Mouse (Mus musculus): ENCODE measurements around the gene Hoxa7. TPM values are rescaled to one million over a fixed set of nuclear protein-coding genes. Genes with fewer than 3 reads are reported as not detected.

Hoxa7 gene
- total and polyA plus RNA-seq, 3 experiments: 0.17 TPM; not detected in 2

DNA sequence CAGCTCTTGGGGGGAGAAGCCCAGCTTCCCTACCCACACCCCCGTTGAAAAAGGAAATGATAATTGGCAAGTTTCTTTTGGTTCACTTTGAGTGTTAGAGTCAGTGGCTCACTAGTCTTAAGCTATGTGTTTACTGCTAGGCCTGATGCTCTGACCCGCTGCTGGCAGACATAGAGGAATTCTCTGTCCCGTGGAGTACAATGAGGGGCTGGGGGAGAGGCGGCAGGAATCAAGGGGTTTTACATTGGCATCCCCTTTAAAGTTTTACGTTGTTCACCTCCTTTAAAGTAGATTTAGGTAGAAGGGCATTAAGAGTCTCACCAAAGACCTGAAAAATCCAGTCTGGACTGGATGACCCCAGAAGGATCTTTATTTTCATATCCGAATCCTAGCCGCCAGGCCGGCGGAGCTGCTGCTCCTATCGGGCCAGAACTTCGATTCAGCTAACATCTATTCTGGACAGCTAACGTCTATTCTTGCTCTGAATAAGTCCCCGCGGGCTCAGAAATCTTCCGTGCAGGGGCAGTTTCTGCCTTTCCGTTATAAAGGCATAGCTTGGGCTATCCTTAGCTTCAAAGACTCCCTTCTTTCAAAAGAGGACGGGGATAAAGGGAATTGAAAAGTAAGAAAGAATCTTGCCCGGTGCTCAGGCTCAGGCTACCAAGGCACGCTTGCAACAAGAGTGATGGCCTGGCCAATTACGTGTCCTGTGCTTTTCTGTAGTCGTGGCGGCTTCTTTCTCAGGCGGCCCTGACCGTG is 30.5 kb upstream of the Hoxa7 start:
- H3K9ac ChIP-seq (ENCODE audit: control insufficient read depth, low read depth, low read length, poor library complexity, severe bottlenecking): no peak overlapping the region
- TF ChIP-seq CHD2 (IDR thresholded peaks at IDR 0.05; ENCODE audit: low read length) (no peak), EP300 (IDR thresholded peaks at IDR 0.05; ENCODE audit: low read depth in 1 of 2, low read length in 2 of 2) (no peak), POLR2AphosphoS5 (IDR thresholded peaks at IDR 0.05; ENCODE audit: borderline replicate concordance, low read depth, low read length) (no peak), HCFC1 (IDR thresholded peaks at IDR 0.05; ENCODE audit: low read depth, low read length) (no peak), NRF1 (IDR thresholded peaks at IDR 0.05; ENCODE audit: insufficient read depth, low read depth, low read length, poor library complexity, severe bottlenecking) (no peak), TAL1 (IDR thresholded peaks at IDR 0.05; ENCODE audit: low read length) (no peak), USF2 (IDR thresholded peaks at IDR 0.05; ENCODE audit: borderline replicate concordance in 1 of 2, insufficient read depth in 1 of 2, low read depth in 1 of 2, low read length in 2 of 2) (no peak), ZC3H11A (IDR thresholded peaks at IDR 0.05; ENCODE audit: low read depth, low read length) (no peak), KAT2A (conservative IDR thresholded peaks at IDR 0.05; ENCODE audit: low read depth, low read length) (no peak), USF1 (IDR thresholded peaks at IDR 0.05; ENCODE audit: low read depth, low read length) (no peak), POLR2A (IDR thresholded peaks at IDR 0.05; ENCODE audit: control insufficient read depth in 1 of 2, insufficient read depth in 1 of 2, low read depth in 1 of 2, low read length in 2 of 2, poor library complexity in 1 of 2) (no peak), ETS1 (IDR thresholded peaks at IDR 0.05; ENCODE audit: low read depth, low read length) (no peak), MAFK (IDR thresholded peaks at IDR 0.05; ENCODE audit: borderline replicate concordance, low read depth, low read length) (no peak), GABPA (IDR thresholded peaks at IDR 0.05; ENCODE audit: low read depth, low read length) (no peak), SIN3A (IDR thresholded peaks at IDR 0.05; ENCODE audit: low read length) (no peak), MYC (IDR thresholded peaks at IDR 0.05; ENCODE audit: low read depth, low read length) (no peak), MAX (IDR thresholded peaks at IDR 0.05; ENCODE audit: low read length) (no peak)
- H3K27me3 ChIP-seq (ENCODE audit: control insufficient read depth in 1 of 2, insufficient read depth in 2 of 2, low read length in 2 of 2): no peaks in the 10 kb centered on the region
- no peaks in the 10 kb centered on the region for H3K4me1 ChIP-seq (ENCODE audit: control insufficient read depth in 1 of 2, insufficient read depth in 2 of 2, low read length in 2 of 2)
- no peaks in the 10 kb centered on the region for H3K79me2 ChIP-seq (ENCODE audit: control insufficient read depth, insufficient read depth, low read length, poor library complexity)
- H3K9me3 ChIP-seq (replicated peaks; ENCODE audit: insufficient read depth, low read length): no peaks in the 10 kb centered on the region
- H3K36me3 ChIP-seq (ENCODE audit: control insufficient read depth in 1 of 2, insufficient read depth in 2 of 2, low read length in 2 of 2): no peaks in the 10 kb centered on the region
- no peak overlapping the region for H3K27ac ChIP-seq (ENCODE audit: control insufficient read depth, low read depth, low read length)
- H3K4me3 ChIP-seq (ENCODE audit: control insufficient read depth in 1 of 2, insufficient read depth in 1 of 2, low read depth in 2 of 2, low read length in 2 of 2): no peak overlapping the region
- DNase-seq (ENCODE audit: low read depth, low spot score): no peak

DNA sequence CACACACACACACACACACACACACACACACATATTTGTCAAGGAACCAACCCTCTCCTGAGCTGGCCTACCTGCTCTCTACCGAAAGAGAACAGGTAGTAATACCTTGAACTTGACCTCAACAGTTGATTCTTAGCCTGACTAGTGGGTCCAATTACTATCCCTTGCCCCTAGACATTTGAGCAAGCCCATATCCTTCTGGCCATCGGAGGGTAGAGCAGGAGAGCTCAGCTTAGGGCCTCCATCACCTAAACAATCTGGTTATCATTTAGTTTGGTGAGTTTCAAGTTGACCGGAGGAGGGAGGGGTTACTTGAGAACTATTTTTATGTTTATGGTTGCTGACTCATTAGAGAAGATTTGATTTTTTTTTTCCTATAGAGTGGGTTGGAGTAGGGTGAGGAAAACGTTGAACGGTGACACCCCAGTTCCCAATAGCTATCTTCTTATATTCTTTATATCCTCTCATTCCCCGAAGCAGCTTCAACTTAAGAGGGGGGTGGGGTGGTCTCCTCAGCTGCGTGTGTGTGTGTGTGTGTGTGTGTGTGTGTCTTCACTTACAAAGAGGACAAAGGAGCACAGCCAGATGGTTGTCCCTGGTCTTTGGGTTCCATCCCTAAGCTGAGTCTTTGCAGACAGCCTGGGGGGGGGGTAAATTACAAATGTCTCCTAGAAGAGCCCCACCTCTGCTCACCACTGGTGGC is 29.7 kb upstream of the Hoxa7 start:
- Histone ChIP-seq H3K4me3 (ENCODE audit: control insufficient read depth in 1 of 2, insufficient read depth in 1 of 2, low read depth in 2 of 2, low read length in 2 of 2) (no peak overlapping the region), H3K27ac (ENCODE audit: control insufficient read depth, low read depth, low read length) (no peak overlapping the region), H3K4me1 (ENCODE audit: control insufficient read depth in 1 of 2, insufficient read depth in 2 of 2, low read length in 2 of 2) (no peaks in the 10 kb centered on the region), H3K79me2 (ENCODE audit: control insufficient read depth, insufficient read depth, low read length, poor library complexity) (no peaks in the 10 kb centered on the region), H3K27me3 (ENCODE audit: control insufficient read depth in 1 of 2, insufficient read depth in 2 of 2, low read length in 2 of 2) (no peaks in the 10 kb centered on the region), H3K9me3 (replicated peaks; ENCODE audit: insufficient read depth, low read length) (no peaks in the 10 kb centered on the region), H3K9ac (ENCODE audit: control insufficient read depth, low read depth, low read length, poor library complexity, severe bottlenecking) (no peak overlapping the region), H3K36me3 (ENCODE audit: control insufficient read depth in 1 of 2, insufficient read depth in 2 of 2, low read length in 2 of 2) (no peaks in the 10 kb centered on the region)
- no peak for TF ChIP-seq MXI1 (IDR thresholded peaks at IDR 0.05; ENCODE audit: low read depth, low read length)
- no peak for TF ChIP-seq CHD1 (IDR thresholded peaks at IDR 0.05; ENCODE audit: low read depth, low read length)
- no peak for TF ChIP-seq POLR2AphosphoS2 (IDR thresholded peaks at IDR 0.05; ENCODE audit: low read length)
- no peak for TF ChIP-seq ZC3H11A (IDR thresholded peaks at IDR 0.05; ENCODE audit: low read depth, low read length)
- no peak for TF ChIP-seq ZKSCAN1 (IDR thresholded peaks at IDR 0.05; ENCODE audit: low read depth, low read length)
- no peak for TF ChIP-seq EP300 (IDR thresholded peaks at IDR 0.05; ENCODE audit: low read depth in 1 of 2, low read length in 2 of 2)
- TF ChIP-seq JUND (IDR thresholded peaks at IDR 0.05; ENCODE audit: low read depth, low read length): no peak
- no peak for TF ChIP-seq ELF1 (IDR thresholded peaks at IDR 0.05; ENCODE audit: low read depth, low read length)
- TF ChIP-seq NRF1 (IDR thresholded peaks at IDR 0.05; ENCODE audit: insufficient read depth, low read depth, low read length, poor library complexity, severe bottlenecking): no peak
- TF ChIP-seq TAL1 (IDR thresholded peaks at IDR 0.05; ENCODE audit: low read length): no peak
- no peak for TF ChIP-seq ZMIZ1 (IDR thresholded peaks at IDR 0.05; ENCODE audit: low read depth, low read length)
- TF ChIP-seq MAZ (IDR thresholded peaks at IDR 0.05; ENCODE audit: low read depth, low read length): no peak
- TF ChIP-seq MAFK (IDR thresholded peaks at IDR 0.05; ENCODE audit: borderline replicate concordance, low read depth, low read length): no peak
- TF ChIP-seq KAT2A (conservative IDR thresholded peaks at IDR 0.05; ENCODE audit: low read depth, low read length): no peak
- TF ChIP-seq BHLHE40 (IDR thresholded peaks at IDR 0.05; ENCODE audit: borderline replicate concordance, low read depth, low read length): no peak
- no peak for TF ChIP-seq ETS1 (IDR thresholded peaks at IDR 0.05; ENCODE audit: low read depth, low read length)
- no peak for TF ChIP-seq MYC (IDR thresholded peaks at IDR 0.05; ENCODE audit: low read depth, low read length)
- no peak for TF ChIP-seq TCF12 (IDR thresholded peaks at IDR 0.05; ENCODE audit: low read depth, low read length)
- no peak for TF ChIP-seq GABPA (IDR thresholded peaks at IDR 0.05; ENCODE audit: low read depth, low read length)
- no peak for TF ChIP-seq CHD2 (IDR thresholded peaks at IDR 0.05; ENCODE audit: low read length)
- no peak for DNase-seq (ENCODE audit: low read depth, low spot score)
